Mouse (Mus musculus): ENCODE measurements at regions not wholly inside any gene's neighbourhood (a gene's known extent, or its start where the extent isn't known, plus 50 kb on each side); places are given as distances from the start of the nearest gene placed in this dataset.
A peak's percentile ranks its signal among the peaks of the same experiment; 100 is the strongest.

GRCm38 (mm10) chr14:60439106-60439505, 66.0 kb downstream of the Amer2 start:
- peak; percentile 48 for DNase-seq

GRCm38 (mm10) chr14:60443821-60444551, 70.9 kb downstream of the Amer2 start:
- peak; percentile 48 for DNase-seq

GRCm38 (mm10) chr14:60444552-60444937, 71.5 kb downstream of the Amer2 start:
- peak; percentile 23 for DNase-seq

GRCm38 (mm10) chr14:60446037-60446436, 73.0 kb downstream of the Amer2 start:
- peak; percentile 34 for DNase-seq

GRCm38 (mm10) chr14:60451216-60451615, 78.2 kb downstream of the Amer2 start:
- peak; percentile 12 for DNase-seq

GRCm38 (mm10) chr14:60451684-60452083, 78.6 kb downstream of the Amer2 start:
- DNase-seq = peak; percentile 54

GRCm38 (mm10) chr14:60456767-60457166, 83.7 kb downstream of the Amer2 start:
- DNase-seq = no peak

- DNase-seq = peak; percentile 84
Observed at GRCm38 (mm10) chr14:60484996-60485888, 112.2 kb downstream of the Amer2 start.

- DNase-seq = peak; percentile 35
Observed at GRCm38 (mm10) chr14:60485889-60486274, 112.8 kb downstream of the Amer2 start.

GRCm38 (mm10) chr14:60486278-60486935, 113.3 kb downstream of the Amer2 start:
- DNase-seq = peak; percentile 48

GRCm38 (mm10) chr14:60489111-60489510, 116.1 kb downstream of the Amer2 start:
- DNase-seq = peak; percentile 24

- peak; percentile 54 for DNase-seq
Observed at GRCm38 (mm10) chr14:60490886-60491285, 117.8 kb downstream of the Amer2 start.

GRCm38 (mm10) chr14:60495441-60495840, 122.4 kb downstream of the Amer2 start:
- DNase-seq = peak; percentile 70

GRCm38 (mm10) chr14:60502552-60502951, 129.5 kb downstream of the Amer2 start:
- DNase-seq = peak; percentile 37

- peak; percentile 63 for DNase-seq
Observed at GRCm38 (mm10) chr14:60505066-60505465, 128.7 kb upstream of the Spata13 start.

GRCm38 (mm10) chr14:60506296-60506695, 127.5 kb upstream of the Spata13 start:
- peak; percentile 58 for DNase-seq

GRCm38 (mm10) chr14:60513560-60513959, 120.2 kb upstream of the Spata13 start:
- no peak for DNase-seq

- peak; percentile 91 for DNase-seq
Observed at GRCm38 (mm10) chr14:60515094-60515786, 118.6 kb upstream of the Spata13 start.

GRCm38 (mm10) chr14:60517891-60518290, 115.9 kb upstream of the Spata13 start:
- peak; percentile 78 for DNase-seq

- DNase-seq = peak; percentile 68
Observed at GRCm38 (mm10) chr14:60523010-60523409, 110.8 kb upstream of the Spata13 start.

GRCm38 (mm10) chr14:60524869-60525268, 108.9 kb upstream of the Spata13 start:
- DNase-seq = no peak

- DNase-seq = peak; percentile 91
Observed at GRCm38 (mm10) chr14:60525284-60525962, 108.4 kb upstream of the Spata13 start.
